Mouse (Mus musculus) regulatory T cell (primary cell): Measurements from ENCODE around the gene 1700061G19Rik.

ENCODE experiments used
- in situ Hi-C: fragments of 300-600 bp; cut with MboI, MseI; formaldehyde crosslinking; loops from one replicate; pipeline ENCODE4 v1.15.1; 2025; ENCODE audit warnings: high pct_unique_total_duplicates

The 1700061G19Rik gene

GRCm38 (mm10) chr17:56874936-56875651, at the start of gene 1700061G19Rik:
Gene 1700061G19Rik (plus strand): TSS chr17:56875477.
- in situ Hi-C loops = loop anchor here (25.0 kb wide), 1 partner anchor 1888 kb away; no protein-coding TSS in a partner anchor

- in situ Hi-C loops = no loop called here
Measured at GRCm38 (mm10) chr17:56826718-56827117, 48.6 kb upstream of the 1700061G19Rik start.

DNA sequence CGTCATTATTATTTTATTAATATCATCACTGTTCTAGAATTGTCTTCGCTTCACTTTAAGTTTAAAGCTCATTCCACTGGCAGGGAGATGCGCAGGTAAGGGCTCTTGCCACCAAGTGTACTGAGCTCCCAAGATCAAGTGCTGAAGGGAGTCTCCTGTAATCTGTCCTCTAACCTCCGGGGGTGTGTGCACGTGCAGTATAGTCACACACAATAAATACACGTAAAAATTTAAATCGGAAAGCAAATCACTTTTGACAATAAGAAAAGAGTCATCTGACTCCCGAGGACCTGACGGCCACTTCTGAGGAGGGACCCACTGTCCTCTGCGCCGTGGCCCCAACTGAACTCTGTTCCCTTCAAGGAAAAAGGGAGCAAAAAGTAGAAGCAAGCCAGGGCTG, 46.1 kb upstream of the 1700061G19Rik start:
- in situ Hi-C loops = no loop called here

DNA sequence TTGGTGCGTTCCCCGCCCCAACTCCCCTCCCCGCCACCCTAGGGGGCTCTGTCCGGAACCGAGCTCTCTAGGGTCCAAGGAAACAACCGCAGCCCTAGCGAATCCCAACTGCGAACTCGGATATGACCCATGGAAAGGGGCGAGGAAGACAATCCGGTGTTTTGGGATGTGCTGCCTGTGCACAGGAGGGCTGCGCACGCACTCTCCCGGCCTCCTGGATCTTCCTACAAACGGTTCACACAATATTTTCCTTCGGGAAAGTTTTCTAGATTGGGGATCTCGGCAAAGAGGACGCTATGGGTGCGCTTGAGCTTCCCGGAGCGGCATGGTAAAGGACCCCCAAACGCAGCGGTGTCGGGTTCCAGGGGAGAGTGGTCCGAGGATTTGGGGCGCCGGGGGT, 45.5 kb upstream of the 1700061G19Rik start:
- in situ Hi-C loops = no loop called here

DNA sequence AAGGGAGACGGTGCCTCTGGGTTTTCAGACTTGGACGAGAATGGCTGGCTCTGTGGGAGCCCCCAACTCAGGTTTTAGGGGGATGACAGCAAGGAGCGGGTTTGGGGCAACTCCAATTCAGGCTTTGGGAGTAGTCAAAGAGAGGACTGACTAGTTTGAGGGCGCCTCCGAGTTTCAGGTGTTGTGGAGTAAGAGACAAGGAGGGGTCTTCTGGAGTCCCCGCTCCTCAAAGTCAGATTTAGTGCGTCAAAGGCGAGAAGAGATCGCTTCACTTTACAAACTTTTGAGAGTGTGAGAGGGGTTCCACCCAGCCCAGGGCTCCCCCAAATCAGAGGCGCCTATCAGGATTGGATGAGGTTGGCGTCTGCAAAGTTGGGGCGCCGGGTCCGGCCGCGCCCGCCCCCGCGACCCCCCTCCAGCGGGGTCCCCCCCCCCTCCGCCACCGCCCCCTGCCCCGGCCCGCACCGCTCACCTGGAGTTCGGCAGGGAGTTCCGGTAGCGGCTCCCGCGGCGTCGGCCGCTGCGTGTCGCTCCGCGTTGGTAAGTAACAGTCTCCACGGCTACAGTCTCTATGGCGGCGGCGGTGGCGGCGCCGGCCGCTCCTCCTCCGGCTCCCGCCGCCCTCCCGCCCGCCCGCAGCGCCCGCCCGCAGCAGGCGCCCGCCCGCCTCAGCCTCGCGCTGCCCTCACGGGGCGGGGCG, 44.7 kb upstream of the 1700061G19Rik start, which contains the start of gene Rfx2:
Gene Rfx2, minus strand, starts transcription at position 603 of the 700 bp plus-strand sequence.
- in situ Hi-C loops = no loop called here

DNA sequence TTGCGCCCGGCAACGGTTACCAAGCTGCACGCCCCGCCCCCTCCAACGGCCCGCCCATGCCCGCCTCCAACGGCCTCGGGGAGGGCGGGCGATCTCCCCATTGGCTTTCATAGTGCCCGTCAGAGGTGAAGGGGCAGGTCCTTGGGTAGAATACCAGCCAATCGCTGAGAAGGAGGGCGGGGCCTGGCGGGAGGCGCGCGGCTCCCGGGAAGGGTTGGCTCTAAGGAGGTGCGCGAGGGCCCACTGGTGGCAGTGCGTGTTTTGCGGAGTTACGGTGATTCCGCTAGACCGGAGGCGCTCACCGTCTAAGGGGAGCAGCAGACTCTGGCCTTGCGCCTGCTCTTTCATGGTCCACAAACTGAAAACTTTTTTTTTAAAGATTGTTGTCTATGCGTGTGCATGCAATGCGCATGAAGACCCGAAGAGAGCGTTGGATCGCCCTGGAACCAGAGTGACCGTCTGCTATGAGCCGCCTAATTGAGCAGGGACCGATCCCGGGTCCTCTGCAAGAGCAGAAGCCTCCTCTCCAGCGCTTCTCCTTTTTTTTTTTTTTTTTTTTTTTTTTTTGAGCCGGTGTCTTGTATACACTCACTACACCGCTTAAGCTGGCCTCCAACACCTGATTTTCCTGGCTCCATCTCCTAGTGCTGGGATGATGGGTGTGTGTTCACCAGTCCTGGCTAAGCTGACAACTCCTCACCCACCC, 44.0 kb upstream of the 1700061G19Rik start:
- in situ Hi-C loops = no loop called here

- in situ Hi-C loops = no loop called here
Measured at GRCm38 (mm10) chr17:56832918-56833317, 42.4 kb upstream of the 1700061G19Rik start.

- in situ Hi-C loops = no loop called here
Measured at GRCm38 (mm10) chr17:56833381-56833780, 41.9 kb upstream of the 1700061G19Rik start.

- in situ Hi-C loops = loop anchor here (5.0 kb wide), 1 partner anchor 99 kb away; no protein-coding TSS in a partner anchor
Measured at GRCm38 (mm10) chr17:56836336-56836735, 38.9 kb upstream of the 1700061G19Rik start.

GRCm38 (mm10) chr17:56840524-56840923, 34.8 kb upstream of the 1700061G19Rik start:
- in situ Hi-C loops = no loop called here

DNA sequence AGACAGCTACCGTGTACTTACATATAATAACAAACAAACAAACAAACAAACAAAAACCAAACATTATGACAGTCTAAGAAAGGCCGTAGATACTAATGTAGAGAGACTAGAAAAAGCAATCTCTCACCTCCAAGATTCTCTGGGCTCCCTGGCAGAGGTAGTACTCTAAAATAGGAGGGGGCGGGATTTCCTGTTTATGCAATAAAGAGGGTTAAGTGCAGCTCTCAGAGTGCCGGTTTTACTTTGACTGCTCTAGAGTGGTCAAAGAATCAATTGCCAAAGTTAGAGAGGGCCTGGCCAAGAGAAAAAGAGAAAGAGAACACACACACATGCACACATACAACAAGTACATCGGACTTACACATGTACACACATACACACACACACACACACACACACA, 33.1 kb upstream of the 1700061G19Rik start:
- in situ Hi-C loops = no loop called here

- in situ Hi-C loops = no loop called here
Measured at GRCm38 (mm10) chr17:56843678-56844077, 31.6 kb upstream of the 1700061G19Rik start.

- in situ Hi-C loops = no loop called here
Measured at GRCm38 (mm10) chr17:56848785-56849184, 26.5 kb upstream of the 1700061G19Rik start.

DNA sequence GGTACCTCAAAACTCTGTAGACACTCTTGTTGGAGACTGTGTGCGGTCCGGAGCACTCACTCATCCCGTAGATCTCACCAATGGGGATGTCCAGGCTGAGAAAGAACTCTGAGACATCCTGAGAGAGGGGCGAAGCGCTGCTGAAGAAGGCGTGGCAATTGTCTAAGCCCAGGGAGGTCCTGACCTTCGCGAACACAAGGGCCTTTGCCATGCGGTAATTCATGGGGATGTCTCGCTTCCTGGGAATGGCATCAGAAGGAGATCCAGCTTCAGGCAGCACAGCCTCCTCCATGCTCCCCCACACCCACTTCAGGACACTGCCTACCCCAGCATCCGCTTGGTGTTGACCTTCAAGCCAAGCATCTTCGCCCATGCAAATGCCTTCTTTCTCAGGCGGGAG, 25.6 kb upstream of the 1700061G19Rik start:
- in situ Hi-C loops = loop anchor here (10.0 kb wide), 1 partner anchor 315 kb away; no protein-coding TSS in a partner anchor

DNA sequence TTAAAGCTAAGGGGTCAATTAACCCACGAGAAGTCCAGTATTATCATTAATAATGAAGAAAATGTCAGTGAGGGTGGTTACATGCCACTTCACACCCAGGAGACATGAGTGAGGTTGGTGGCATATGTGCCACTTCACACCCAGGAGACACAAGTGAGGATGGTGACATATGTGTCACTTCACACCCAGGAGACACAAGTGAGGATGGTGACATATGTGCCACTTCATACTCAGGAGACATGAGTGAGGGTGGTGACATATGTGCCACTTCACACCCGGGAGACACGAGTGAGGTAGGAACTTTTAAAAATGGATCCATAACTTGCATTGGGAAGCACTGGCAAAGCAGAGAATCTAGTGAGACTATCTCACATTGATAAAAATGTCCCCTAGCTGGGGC, 24.1 kb upstream of the 1700061G19Rik start:
- in situ Hi-C loops = loop anchor here (10.0 kb wide), 1 partner anchor 316 kb away; no protein-coding TSS in a partner anchor

GRCm38 (mm10) chr17:56855421-56855820, 19.9 kb upstream of the 1700061G19Rik start:
- in situ Hi-C loops = loop anchor here (10.0 kb wide), 1 partner anchor 321 kb away; no protein-coding TSS in a partner anchor

DNA sequence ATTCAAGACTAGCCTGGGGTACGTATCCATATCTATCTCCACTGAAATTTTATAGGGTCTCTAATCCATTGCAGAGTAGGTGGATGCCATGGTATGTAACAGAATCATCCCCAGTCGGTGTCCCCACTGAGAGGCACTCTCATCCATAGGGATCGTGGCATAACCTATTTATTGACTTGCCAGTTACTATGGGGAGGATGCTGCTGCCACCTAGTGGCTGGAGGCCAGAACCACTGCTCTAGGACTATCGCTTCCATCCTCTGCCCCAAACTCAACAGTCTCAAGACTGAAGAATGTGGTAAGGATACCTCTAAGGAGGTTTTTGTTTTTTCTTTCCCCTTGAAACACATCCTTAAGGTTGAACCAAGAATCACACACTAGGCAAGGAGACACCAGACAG, 17.1 kb upstream of the 1700061G19Rik start:
- in situ Hi-C loops = loop anchor here (10.0 kb wide), 1 partner anchor 323 kb away; no protein-coding TSS in a partner anchor

GRCm38 (mm10) chr17:56858922-56859321, 16.4 kb upstream of the 1700061G19Rik start:
- in situ Hi-C loops = loop anchor here (10.0 kb wide), 1 partner anchor 324 kb away; no protein-coding TSS in a partner anchor

DNA sequence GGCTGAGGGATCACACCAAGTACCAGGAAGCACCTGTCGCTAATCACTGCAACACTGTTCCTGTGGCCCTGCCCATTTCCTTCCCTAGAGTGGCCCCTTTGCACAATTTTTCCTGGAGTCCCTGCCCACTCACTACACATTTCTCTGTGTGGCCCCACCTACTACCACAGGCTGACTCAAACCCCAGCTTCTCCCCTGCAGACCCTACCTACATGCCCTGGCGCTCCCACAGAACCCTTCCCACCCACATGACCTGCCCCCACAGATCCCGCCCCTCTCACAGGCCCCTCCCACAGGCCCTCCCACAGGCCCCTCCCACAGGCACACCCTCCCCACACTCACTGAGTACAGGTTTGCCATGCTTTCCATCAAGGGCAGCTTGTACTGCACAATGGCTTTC, 14.1 kb upstream of the 1700061G19Rik start:
- in situ Hi-C loops = no loop called here

DNA sequence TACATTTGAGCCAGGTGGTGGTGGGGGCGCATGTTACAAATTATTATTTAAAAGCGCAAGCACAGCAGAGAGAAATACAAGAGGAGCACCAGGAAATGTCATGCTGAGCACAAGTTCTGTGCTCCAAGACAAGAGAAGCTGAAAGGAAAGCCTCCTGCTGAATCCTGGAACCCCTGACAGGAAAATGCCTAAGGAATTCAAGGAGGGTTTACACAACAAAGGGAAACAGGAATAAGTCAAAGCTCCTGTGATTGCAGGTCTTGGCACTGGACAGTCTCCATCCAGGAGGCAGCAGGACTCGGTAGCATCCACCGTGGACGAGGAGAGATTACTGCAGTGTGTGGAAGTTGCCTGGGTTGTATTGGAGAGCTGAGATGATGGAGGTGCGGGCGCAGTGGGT, 9.2 kb upstream of the 1700061G19Rik start:
- in situ Hi-C loops = no loop called here

DNA sequence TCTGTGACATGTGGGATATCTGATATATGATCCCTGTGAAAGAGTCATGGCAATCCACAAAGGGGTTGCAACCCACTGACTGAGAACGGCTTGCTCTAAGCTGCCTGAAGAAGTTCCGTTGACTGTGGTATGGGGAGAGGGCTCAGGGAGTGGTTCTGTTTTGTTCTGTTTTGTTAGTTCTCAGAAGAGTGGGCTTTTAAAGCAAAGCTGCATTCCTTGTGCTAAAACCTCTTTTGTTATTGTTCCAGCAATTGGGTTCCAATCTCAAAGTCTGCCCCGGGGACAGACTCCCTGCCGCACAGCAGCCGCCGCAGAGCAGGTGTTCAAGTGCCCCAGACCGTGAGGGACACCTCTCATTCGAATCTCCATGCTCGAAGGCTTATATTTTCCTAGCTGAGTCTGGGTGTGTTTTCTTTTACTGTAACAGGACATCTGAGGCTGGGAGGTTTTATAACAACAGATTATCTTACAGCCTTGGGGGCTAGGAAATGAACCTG, 5.7 kb upstream of the 1700061G19Rik start:
- in situ Hi-C loops = no loop called here
